Mouse (Mus musculus) stomach, embryonic 14.5 days (tissue): Measurements from ENCODE around the gene Det1. TPM values are rescaled to one million over a fixed set of nuclear protein-coding genes. Genes with fewer than 3 reads are reported as not detected.

Experiments used
- ATAC-seq: fragments of 200-750 bp; cut with Nextera tagmentation; 2 replicates; pipeline ENCODE4 v1.8.0; 2017; ENCODE audit warnings: low read depth, moderate TSS enrichment; ENCODE audit not compliant: insufficient number of reproducible peaks, insufficient read depth, low FRiP score
- H3K27ac ChIP-seq: fragments of 300-500 bp; sonication (generic); 2 replicates; pipeline ENCODE4 v1.5.1; 2014; ENCODE audit warnings: mild to moderate bottlenecking, low read length, moderate library complexity, mixed read lengths
- H3K27me3 ChIP-seq: fragments of 300-500 bp; sonication (generic); 2 replicates; pipeline ENCODE4 v1.6.1; 2014; ENCODE audit warnings: low read length, control low read depth, mixed read lengths; ENCODE audit not compliant: control insufficient read depth, insufficient read depth
- H3K36me3 ChIP-seq: fragments of 300-500 bp; sonication (generic); 2 replicates; pipeline ENCODE4 v1.6.1; 2014; ENCODE audit warnings: mild to moderate bottlenecking, control low read depth, low read length, moderate library complexity, mixed read lengths; ENCODE audit not compliant: control insufficient read depth, insufficient read depth
- H3K4me1 ChIP-seq: fragments of 300-500 bp; sonication (generic); 2 replicates; pipeline ENCODE4 v1.6.1; 2014; ENCODE audit warnings: low read length, control low read depth, mixed read lengths; ENCODE audit not compliant: control insufficient read depth, insufficient read depth
- H3K4me2 ChIP-seq: fragments of 300-500 bp; sonication (generic); replicated peaks from 2 replicates; pipeline ENCODE4 v1.6.1; 2014; ENCODE audit warnings: low read depth, low read length, control low read depth
- H3K4me3 ChIP-seq: fragments of 300-500 bp; sonication (generic); 2 replicates; pipeline ENCODE4 v1.5.1; 2014; ENCODE audit warnings: low read depth, low read length, control low read depth
- H3K9ac ChIP-seq: fragments of 300-500 bp; sonication (generic); replicated peaks from 2 replicates; pipeline ENCODE4 v1.6.1; 2014; ENCODE audit warnings: low read depth, mild to moderate bottlenecking, control low read depth, low read length, moderate library complexity, mixed read lengths
- H3K9me3 ChIP-seq: fragments of 300-500 bp; sonication (generic); 2 replicates; pipeline ENCODE4 v1.6.1; 2016; ENCODE audit warnings: low read depth, low read length, control low read depth; ENCODE audit not compliant: control insufficient read depth
- WGBS: fragments of 180-500 bp; shearing (Covaris S2); extraction: QIAGEN DNeasy Blood & Tissue Kit; methylation state at CpG from one replicate; pipeline ENCODE4 v1.1.7; 2014; 5-methylcytosine and 5-hydroxymethylcytosine counted together
- polyA plus RNA-seq: library from polyadenylated mRNA; unstranded; fragments of >200 nt; fragmentation: Nextera tagmentation; extraction: Ambion mirVana; gene quantifications from 2 replicates; pipeline ENCODE4 v1.2.1, GENCODE M21; 2014

The Det1 gene
- polyA plus RNA-seq, 1 experiment from 2014 or later = 19.4 TPM

- H3K4me3 ChIP-seq = no peak overlapping the region
- peaks cover 14% of the 10 kb centered on the region; the same call in 1 of the 2 replicates for H3K27me3 ChIP-seq
- H3K27ac ChIP-seq = no peak overlapping the region
- ATAC-seq = no peak
- no peaks in the 10 kb centered on the region; the same call in 1 of the 2 replicates for H3K4me1 ChIP-seq
- H3K36me3 ChIP-seq = no peaks in the 10 kb centered on the region
- H3K9ac ChIP-seq = no peak overlapping the region
- 9% methylated on average over 6 of the region's 6 CpGs for WGBS
- no peaks in the 10 kb centered on the region for H3K9me3 ChIP-seq
- no peak overlapping the region for H3K4me2 ChIP-seq
These were observed 37.1 kb upstream of the Det1 start for GRCm38 (mm10) chr7:78884139-78884538.

- 18% methylated on average over 8 of the region's 8 CpGs for WGBS
- Histone ChIP-seq H3K36me3 (no peaks in the 10 kb centered on the region), H3K4me3 (no peak overlapping the region), H3K27me3 (peaks cover 14% of the 10 kb centered on the region; the same call in 1 of the 2 replicates), H3K4me2 (no peak overlapping the region), H3K9me3 (no peaks in the 10 kb centered on the region), H3K4me1 (no peaks in the 10 kb centered on the region; the same call in 1 of the 2 replicates), H3K27ac (no peak overlapping the region), H3K9ac (no peak overlapping the region)
- no peak for ATAC-seq
These were observed 36.6 kb upstream of the Det1 start for GRCm38 (mm10) chr7:78883726-78884060.

- H3K4me2 ChIP-seq = peak overlapping the region; percentile 39; the same call in 1 of the 2 replicates
- no peaks in the 10 kb centered on the region; the same call in 1 of the 2 replicates for H3K4me1 ChIP-seq
- peak overlapping the region; percentile 20 for H3K4me3 ChIP-seq
- H3K27me3 ChIP-seq = peaks cover 14% of the 10 kb centered on the region; the same call in 1 of the 2 replicates
- no peak overlapping the region for H3K27ac ChIP-seq
- no peaks in the 10 kb centered on the region for H3K36me3 ChIP-seq
- 1% methylated on average over 34 of the region's 34 CpGs for WGBS
- H3K9me3 ChIP-seq = no peaks in the 10 kb centered on the region
- no peak for ATAC-seq
- H3K9ac ChIP-seq = no peak overlapping the region
These were observed 36.1 kb upstream of the Det1 start for GRCm38 (mm10) chr7:78883016-78883725.

DNA sequence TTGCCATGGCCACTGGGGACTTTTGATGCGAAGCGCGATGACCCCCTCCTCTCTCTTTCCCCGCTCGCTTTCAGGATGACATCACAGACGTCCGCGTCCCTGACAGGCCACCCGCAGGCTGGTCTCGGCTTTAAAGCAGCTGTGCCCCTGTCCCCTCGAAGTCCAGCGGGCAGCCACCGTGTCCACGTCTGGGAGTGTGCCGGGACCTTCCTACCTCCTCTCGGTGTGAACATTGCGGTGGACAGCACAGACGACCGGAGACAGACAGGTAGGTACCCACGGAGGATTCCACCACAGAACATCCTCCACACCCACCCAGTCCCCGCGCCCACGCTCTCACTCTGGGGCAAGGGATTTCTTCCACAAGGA is 35.4 kb upstream of the Det1 start:
- peaks cover 14% of the 10 kb centered on the region; the same call in 1 of the 2 replicates for H3K27me3 ChIP-seq
- H3K4me2 ChIP-seq = peak overlapping the region; percentile 39
- 2% methylated on average over 22 of the region's 23 CpGs for WGBS
- H3K9me3 ChIP-seq = no peaks in the 10 kb centered on the region
- H3K4me3 ChIP-seq = peak overlapping the region; percentile 20
- peak; percentile 35; the same call in 1 of the 2 replicates for ATAC-seq
- H3K27ac ChIP-seq = no peak overlapping the region
- no peaks in the 10 kb centered on the region for H3K36me3 ChIP-seq
- H3K4me1 ChIP-seq = no peaks in the 10 kb centered on the region; the same call in 1 of the 2 replicates
- H3K9ac ChIP-seq = no peak overlapping the region

DNA sequence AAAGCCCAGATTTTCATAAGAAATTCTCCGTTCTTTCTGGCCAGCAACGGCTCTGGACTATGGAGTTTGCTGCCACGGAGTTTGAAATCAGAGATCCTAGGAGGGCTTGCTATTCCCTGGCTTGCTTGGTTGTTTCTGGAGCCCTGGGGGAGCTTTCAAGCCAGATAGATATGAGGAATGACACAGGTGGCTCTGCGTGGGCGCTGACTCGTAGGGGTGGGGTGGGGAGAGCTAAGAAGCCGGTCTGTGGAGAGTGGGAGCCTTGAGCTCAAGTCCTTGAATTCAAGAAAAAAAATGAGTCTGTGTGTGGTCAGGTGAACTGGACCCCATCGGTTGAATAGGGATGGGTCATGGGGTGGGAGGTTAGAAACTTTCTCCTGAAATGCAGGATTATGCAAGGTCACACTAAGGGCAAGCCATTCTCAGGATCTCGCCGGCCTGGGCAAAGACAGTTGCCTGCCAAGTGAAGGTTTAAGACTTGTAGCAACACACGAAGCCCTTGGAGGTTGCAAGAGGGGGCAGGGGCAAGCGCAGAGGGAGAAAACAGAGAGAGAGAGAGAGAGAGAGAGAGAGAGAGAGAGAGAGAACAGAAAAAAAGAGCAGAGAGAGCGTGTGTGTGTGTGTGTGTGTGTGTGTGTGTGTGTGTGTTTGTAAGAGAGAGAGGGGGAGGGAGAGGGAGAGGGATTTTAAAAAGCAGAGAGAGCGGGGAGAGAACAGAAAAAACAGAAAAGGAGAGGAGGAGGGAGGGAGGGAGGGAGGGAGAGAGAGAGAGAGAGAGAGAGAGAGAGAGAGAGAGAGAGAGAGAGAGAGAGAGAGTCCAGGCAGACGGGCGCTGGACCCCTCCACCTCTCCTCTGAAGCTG is 34.8 kb upstream of the Det1 start:
- Histone ChIP-seq H3K9me3 (no peaks in the 10 kb centered on the region), H3K27me3 (peaks cover 14% of the 10 kb centered on the region; the same call in 1 of the 2 replicates), H3K4me2 (peak overlapping the region; percentile 39), H3K27ac (no peak overlapping the region), H3K9ac (no peak overlapping the region), H3K4me1 (no peaks in the 10 kb centered on the region; the same call in 1 of the 2 replicates), H3K36me3 (no peaks in the 10 kb centered on the region), H3K4me3 (peak overlapping the region; percentile 20)
- no peak for ATAC-seq
- WGBS = 14% methylated on average over 14 of the region's 16 CpGs

GRCm38 (mm10) chr7:78872831-78873230 is 25.8 kb upstream of the Det1 start:
- ATAC-seq = no peak
- H3K36me3 ChIP-seq = no peaks in the 10 kb centered on the region
- no peak overlapping the region for H3K27ac ChIP-seq
- H3K27me3 ChIP-seq = no peaks in the 10 kb centered on the region
- no peak overlapping the region for H3K4me3 ChIP-seq
- no peaks in the 10 kb centered on the region for H3K9me3 ChIP-seq
- H3K4me2 ChIP-seq = no peak overlapping the region
- H3K4me1 ChIP-seq = no peaks in the 10 kb centered on the region
- no peak overlapping the region for H3K9ac ChIP-seq
- 55% methylated on average over 5 of the region's 5 CpGs for WGBS

GRCm38 (mm10) chr7:78872366-78872765 is 25.3 kb upstream of the Det1 start:
- no peak overlapping the region for H3K9ac ChIP-seq
- H3K27me3 ChIP-seq = no peaks in the 10 kb centered on the region
- H3K9me3 ChIP-seq = no peaks in the 10 kb centered on the region
- H3K36me3 ChIP-seq = no peaks in the 10 kb centered on the region
- no peak overlapping the region for H3K4me2 ChIP-seq
- H3K4me3 ChIP-seq = no peak overlapping the region
- no peak for ATAC-seq
- 79% methylated on average over 6 of the region's 6 CpGs for WGBS
- no peak overlapping the region for H3K27ac ChIP-seq
- no peaks in the 10 kb centered on the region for H3K4me1 ChIP-seq

DNA sequence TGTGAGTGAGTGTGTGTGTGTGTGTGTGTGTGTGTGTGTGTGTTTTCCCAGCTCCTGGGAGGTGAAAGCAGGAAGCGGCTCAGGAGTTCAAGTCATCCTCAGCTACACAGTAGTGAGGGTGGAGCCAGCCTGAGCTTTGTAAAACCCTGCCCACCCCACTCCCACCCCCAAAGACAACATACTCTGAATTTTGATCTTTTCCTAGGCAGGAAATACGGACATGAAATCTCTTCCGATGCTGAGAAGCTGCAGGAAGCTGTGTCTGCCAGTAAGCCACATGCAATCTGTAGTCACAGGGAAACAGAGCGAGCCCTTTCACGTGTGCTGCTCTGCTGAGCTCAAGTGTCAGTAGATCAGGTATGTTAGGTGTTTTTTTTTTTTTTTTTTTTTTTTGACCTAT is 21.7 kb upstream of the Det1 start:
- no peak for ATAC-seq
- 52% methylated on average over 5 of the region's 5 CpGs for WGBS

More for the DNA sequence above, 21.7 kb upstream of the Det1 start:
- Histone ChIP-seq H3K36me3 (no peaks in the 10 kb centered on the region), H3K27me3 (no peaks in the 10 kb centered on the region), H3K27ac (no peak overlapping the region), H3K4me1 (peaks cover 4% of the 10 kb centered on the region; the same call in 1 of the 2 replicates), H3K9ac (no peak overlapping the region), H3K9me3 (no peaks in the 10 kb centered on the region), H3K4me3 (no peak overlapping the region), H3K4me2 (no peak overlapping the region)
